Mouse (Mus musculus) lung, adult 2 months (tissue): ENCODE results near the gene Cep104. TPM values are rescaled to one million over a fixed set of nuclear protein-coding genes. Genes with fewer than 3 reads are reported as not detected.

ENCODE experiments used
- DNase-seq: peaks from one replicate; pipeline ENCODE4 v3.0.0; 2022
- H3K4me1 ChIP-seq: fragments of 200-500 bp; 2 replicates; pipeline ENCODE4 v1.6.1; 2011; ENCODE audit warnings: low read length; ENCODE audit not compliant: control insufficient read depth, insufficient read depth
- H3K4me3 ChIP-seq: fragments of 200-500 bp; replicated peaks from 2 replicates; pipeline ENCODE3; 2011; ENCODE audit warnings: low read depth, mild to moderate bottlenecking, control low read depth, low read length; ENCODE audit errors: extremely low read depth
- CTCF ChIP-seq: fragments of 200-500 bp; IDR thresholded peaks from 2 replicates; pipeline ENCODE4 v1.5.1; 2011; ENCODE audit warnings: mild to moderate bottlenecking, low read length, control low read depth; ENCODE audit not compliant: insufficient read depth
- POLR2A ChIP-seq: fragments of 200-500 bp; IDR thresholded peaks from 2 replicates; pipeline ENCODE4 v1.6.1; 2011; ENCODE audit warnings: low read depth, mild to moderate bottlenecking, control low read depth, low read length, borderline replicate concordance; ENCODE audit errors: extremely low read depth
- WGBS: fragments of 180-500 bp; shearing (Covaris S2); methylation state at CpG from one replicate; pipeline ENCODE4 v1.1.7; 2018; 5-methylcytosine and 5-hydroxymethylcytosine counted together
- polyA plus RNA-seq: library from polyadenylated mRNA; depleted of rRNA; stranded (reverse); fragments of >200 nt; gene quantifications from 2 replicates; pipeline ENCODE4 v1.2.3, GENCODE M21; 2012; rRNA removed

Gene Cep104
- polyA plus RNA-seq, 1 experiment: 19.1 TPM

GRCm38 (mm10) chr4:154057696-154058095, 82.7 kb downstream of the Cep104 start:
- H3K4me3 ChIP-seq: no peak overlapping the region
- H3K4me1 ChIP-seq: no peaks in the 10 kb centered on the region
- no peak for TF ChIP-seq CTCF
- no peak for TF ChIP-seq POLR2A
- WGBS: 36% methylated on average over 4 of the region's 4 CpGs
- DNase-seq: no peak

Other genes with a start within 250 kb of the Cep104 start
- gene A430005L14Rik, start 18.0 kb upstream of the Cep104 start, polyA plus RNA-seq: 25.2 and 29.3 TPM in 2 replicates
- 11.8 and 14.3 TPM in 2 replicates for gene Dffb, start 68 bp upstream of the Cep104 start, polyA plus RNA-seq
- 55.5 and 57.4 TPM in 2 replicates for gene Lrrc47, start 36.5 kb downstream of the Cep104 start, polyA plus RNA-seq
- 102 and 121 TPM in 2 replicates for gene Smim1, start 51.0 kb downstream of the Cep104 start, polyA plus RNA-seq
- gene Ccdc27, start 67.5 kb downstream of the Cep104 start, polyA plus RNA-seq: not detected in 2 replicates
- 9.9 and 10.0 TPM in 2 replicates for gene Trp73, start 165.0 kb downstream of the Cep104 start, polyA plus RNA-seq
- gene Wrap73, start 167.2 kb downstream of the Cep104 start, polyA plus RNA-seq: 20.2 and 20.3 TPM in 2 replicates
- gene Tprgl, start 185.5 kb downstream of the Cep104 start, polyA plus RNA-seq: 223 and 276 TPM in 2 replicates
- gene Megf6, start 195.5 kb downstream of the Cep104 start, polyA plus RNA-seq: 68.6 and 83.1 TPM in 2 replicates